Mouse (Mus musculus): ENCODE results near the gene Traf7.

Gene Traf7

DNA sequence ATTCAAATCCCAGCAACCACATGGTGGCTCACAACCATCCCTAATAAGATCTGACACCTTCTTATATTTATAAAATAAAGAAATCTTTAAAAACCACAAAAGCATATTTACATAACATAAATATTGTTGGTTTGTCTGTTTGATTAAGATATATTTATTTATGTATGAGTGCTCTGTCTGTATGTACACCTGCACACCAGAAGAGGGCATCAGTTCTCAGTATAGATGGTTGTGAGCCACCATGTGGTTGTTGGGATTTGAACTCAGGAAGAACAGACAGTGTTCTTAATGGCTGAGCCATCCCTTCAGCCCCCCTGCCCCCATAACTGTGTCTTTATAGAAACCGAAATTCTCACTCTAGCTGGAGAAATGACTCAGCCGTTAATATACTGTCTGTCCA is 17.5 kb upstream of the Traf7 start:
- no peak for DNase-seq (ENCODE audit: low spot score)

GRCm38 (mm10) chr17:24544613-24545012 is 16.9 kb upstream of the Traf7 start:
- DNase-seq (ENCODE audit: low spot score), result no peak

DNA sequence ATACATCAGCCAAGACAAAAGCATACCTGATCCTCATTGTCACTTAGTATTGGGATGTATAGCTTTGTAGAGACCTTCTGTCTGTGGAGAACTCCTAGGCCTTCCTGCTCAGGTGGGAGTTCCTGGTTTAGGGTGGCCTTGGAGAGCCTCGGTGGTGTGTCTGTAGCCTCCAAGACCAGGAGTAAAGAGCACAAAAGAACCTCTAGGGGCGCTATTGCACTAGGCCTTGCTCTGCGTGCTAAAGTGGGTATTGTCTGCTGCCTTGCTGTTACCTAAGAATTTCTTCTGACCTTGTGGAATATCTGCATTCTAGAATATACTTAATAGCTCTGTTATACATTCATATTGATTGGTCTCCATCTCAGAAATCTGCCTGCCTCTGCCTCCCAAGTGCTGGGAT is 12.6 kb upstream of the Traf7 start:
- DNase-seq (ENCODE audit: low spot score), result peak; percentile 84

DNA sequence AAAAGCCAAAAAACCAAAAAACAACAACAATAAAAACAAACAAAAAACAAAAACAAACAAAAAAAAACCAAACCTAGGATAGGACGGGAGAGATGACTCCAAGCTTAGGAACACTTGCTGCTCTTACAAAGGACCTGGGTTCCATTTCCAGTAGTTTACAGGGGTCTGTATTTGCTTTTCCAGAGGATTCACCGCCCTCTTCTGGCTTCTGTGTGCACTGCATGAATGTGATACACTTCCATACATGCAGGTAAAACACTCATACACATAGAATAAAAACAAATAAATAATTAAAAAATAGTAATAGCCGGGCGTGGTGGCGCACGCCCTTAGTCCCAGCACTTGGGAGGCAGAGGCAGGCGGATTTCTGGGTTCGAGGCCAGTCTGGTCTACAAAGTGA is 11.2 kb upstream of the Traf7 start:
- DNase-seq (ENCODE audit: low spot score), result peak; percentile 56

GRCm38 (mm10) chr17:24537536-24537935 is 9.8 kb upstream of the Traf7 start:
- DNase-seq (ENCODE audit: low spot score), result no peak

DNA sequence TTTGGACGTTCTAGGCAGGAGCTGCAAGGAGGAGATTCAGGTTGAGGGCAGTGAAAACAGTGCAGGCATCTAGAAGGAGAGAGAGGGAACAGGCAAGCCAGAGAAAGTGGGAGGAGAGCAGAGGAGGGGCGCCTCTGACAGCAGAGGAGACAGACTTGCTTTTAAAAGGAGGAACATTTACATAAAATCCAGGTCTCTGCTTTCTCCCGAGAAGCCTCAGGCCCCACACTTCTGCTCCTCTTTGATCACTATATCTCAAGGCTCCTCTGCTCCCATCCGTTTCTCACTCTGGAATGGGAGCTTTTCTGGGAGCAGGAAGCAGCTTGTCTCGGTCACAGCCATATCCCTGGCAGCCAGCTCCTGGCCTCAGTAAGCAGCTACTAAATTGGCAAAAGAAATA is 7.6 kb upstream of the Traf7 start:
- no peak for DNase-seq (ENCODE audit: low spot score)

DNA sequence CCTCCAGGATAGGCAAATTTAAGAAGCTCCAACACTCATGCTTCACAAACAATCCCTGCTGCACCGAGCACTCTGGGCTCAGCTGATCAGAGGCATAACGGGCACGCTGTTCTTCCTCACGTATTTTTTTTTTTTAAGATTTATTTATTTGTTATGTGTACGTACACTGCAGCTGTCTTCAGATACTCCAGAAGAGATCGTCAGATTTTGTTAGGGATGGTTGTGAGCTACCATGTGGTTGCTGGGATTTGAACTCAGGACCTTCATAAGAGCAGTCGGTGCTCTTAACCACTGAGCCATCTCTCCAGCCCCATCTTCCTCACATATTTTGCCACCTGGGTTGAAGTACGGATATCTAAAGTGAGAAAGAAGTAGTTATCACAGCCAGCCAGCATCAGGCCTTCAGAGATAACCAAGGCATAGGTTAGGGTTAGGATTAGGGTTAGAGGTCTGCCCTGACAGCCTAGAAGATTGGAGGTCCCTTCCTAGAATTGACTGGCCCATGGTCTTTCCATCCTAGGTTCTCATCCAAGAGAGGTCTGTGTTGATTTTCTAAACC is 6.5 kb upstream of the Traf7 start, which contains the start of gene Rab26:
TSS of gene Rab26 (minus strand) at position 51 of the 559 bp plus-strand sequence.
- DNase-seq (ENCODE audit: low spot score), result no peak

GRCm38 (mm10) chr17:24533099-24533992 is 5.6 kb upstream of the Traf7 start:
- peak; percentile 95 for DNase-seq (ENCODE audit: low spot score)

- DNase-seq (ENCODE audit: low spot score), result no peak
Observed at GRCm38 (mm10) chr17:24532045-24532444, 4.3 kb upstream of the Traf7 start.

DNA sequence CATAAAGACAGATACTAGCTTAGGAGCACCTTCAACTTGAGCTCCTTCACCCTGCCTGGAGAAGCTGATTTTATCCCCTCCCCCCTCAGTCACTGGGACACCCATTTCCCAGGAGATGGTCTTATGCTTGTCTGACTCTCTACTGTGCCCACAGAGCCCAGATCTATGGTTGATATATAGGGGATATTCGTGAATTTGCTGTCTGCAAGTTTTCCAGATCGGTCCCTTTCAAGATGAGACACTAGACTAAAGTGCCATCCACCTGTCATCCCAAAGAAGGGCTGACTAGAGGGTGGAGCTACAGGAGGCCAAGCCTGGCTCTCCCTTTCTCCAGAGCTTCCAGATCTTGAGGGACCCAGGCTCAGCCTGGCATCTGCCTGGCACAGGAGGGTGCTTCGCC is 3.3 kb upstream of the Traf7 start:
- DNase-seq (ENCODE audit: low spot score), result no peak

GRCm38 (mm10) chr17:24530361-24531050 is 2.8 kb upstream of the Traf7 start:
- peak; percentile 53 for DNase-seq (ENCODE audit: low spot score)

DNA sequence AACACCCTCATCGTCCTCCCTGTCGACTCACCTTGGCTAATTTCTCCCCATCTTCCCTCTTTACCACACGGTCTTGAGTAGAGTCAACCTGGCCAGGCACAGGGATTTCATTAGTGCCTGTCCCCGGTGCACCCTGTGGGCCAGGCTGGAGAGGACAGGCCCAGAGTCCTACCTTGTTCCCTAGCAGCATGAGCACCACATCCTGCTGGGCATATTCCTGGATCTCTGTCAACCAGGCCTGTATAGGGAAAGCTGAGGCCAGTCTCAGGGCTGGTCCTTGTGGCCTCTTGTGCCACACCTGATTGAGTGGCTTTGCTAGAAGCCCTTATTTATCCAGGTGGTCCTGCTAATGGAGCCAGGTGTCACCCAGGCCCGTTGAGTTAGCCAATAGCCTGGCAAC is 2.1 kb upstream of the Traf7 start:
- DNase-seq (ENCODE audit: low spot score), result no peak

DNA sequence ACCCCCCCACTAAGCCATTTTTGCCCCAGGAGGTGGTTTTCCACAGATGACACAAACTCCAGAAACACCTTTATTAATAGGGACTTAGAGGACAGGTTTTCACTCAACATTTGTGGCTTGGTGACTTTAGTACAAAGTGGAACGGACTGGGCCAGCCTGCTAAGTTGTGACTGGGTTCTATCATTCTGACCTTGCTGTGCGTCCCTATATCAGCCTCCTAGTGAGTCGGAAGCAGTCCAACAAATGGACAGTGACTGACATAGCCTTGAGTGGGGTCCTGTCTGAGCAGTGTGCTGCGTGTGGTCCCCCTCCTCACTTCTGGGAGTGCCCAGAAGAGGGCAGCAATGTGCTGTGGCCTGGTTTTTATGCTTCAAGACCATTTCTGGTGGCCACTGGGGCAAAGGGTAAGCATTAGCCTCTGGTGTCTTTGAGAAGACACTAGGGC is 1.3 kb upstream of the Traf7 start:
- DNase-seq (ENCODE audit: low spot score), result peak; percentile 89

GRCm38 (mm10) chr17:24528560-24528918 is 801 bp upstream of the Traf7 start:
- peak; percentile 12 for DNase-seq (ENCODE audit: low spot score)

- peak; percentile 12 for DNase-seq (ENCODE audit: low spot score)
Observed at GRCm38 (mm10) chr17:24527315-24527714, 423 bp downstream of the Traf7 start.

- DNase-seq (ENCODE audit: low spot score), result no peak
Observed at GRCm38 (mm10) chr17:24524734-24525133, 3.0 kb downstream of the Traf7 start.

DNA sequence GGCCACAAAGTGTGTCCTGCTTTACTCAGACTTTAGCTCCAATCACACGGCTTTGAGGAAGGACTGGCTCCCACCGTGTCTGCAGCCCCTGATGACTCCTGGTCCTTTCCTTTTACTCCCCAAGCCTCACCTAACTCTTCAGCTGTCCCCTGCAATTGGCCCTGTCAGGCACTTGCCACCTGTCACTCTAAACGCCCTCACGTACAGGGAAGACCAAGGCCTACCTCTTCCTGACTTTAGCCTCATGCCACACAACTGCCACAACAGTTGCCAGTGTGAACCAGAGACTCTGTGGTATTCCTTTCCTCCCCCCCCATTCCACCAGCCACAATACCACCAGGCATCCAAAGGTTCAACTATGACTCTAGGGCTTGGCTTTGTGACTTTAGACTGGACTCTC is 7.3 kb downstream of the Traf7 start:
- DNase-seq (ENCODE audit: low spot score), result no peak

DNA sequence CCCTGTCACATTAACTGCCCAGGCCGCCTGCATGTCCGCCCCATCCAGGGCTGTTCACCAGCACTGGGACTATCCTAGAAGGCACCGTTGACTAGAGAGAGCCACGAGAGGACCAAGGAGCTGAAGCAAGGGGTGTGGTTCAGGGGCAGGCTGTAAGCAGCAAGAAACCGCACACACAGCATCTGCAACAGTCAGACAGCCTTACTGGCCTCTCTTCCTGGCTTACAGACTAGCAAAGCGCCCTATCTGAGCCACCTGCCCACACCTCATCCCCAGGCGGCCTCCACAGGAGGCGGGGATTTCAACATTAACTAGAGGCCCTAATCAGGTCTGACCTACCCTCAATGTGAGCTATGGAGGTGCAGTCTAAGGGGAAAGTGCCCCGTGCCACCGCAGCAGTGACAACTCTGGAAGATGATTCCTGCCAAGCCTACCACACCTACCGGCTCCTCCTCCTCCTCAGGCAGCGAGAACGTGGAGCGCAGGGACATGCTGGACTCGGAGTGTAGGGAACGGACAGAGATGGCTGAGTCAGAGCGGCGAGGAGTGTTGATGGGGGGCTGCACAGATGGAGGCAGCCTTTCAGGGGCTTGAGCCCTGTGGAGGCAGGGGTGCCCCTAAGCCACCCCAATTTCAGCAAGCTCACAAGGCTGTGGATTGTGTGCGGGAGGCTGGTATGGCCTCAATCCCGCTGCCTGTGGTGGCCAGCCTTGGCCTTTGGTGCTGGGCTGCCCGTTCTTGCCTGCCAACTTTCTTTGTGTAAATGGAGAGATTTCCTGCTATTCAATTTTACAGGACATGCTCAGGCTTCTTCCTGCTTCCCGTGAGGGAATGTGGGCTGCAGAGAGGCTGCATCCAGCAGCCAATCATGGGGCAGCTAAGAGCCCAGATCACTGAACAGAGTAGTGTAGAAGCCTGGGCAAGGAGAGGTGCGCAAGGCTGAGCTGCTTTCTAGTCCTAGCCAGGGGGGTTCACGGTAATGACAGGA is 13.2 kb downstream of the Traf7 start:
- DNase-seq (ENCODE audit: low spot score), result no peak

- peak; percentile 53 for DNase-seq (ENCODE audit: low spot score)
Observed at GRCm38 (mm10) chr17:24513609-24514008, 14.1 kb downstream of the Traf7 start.

DNA sequence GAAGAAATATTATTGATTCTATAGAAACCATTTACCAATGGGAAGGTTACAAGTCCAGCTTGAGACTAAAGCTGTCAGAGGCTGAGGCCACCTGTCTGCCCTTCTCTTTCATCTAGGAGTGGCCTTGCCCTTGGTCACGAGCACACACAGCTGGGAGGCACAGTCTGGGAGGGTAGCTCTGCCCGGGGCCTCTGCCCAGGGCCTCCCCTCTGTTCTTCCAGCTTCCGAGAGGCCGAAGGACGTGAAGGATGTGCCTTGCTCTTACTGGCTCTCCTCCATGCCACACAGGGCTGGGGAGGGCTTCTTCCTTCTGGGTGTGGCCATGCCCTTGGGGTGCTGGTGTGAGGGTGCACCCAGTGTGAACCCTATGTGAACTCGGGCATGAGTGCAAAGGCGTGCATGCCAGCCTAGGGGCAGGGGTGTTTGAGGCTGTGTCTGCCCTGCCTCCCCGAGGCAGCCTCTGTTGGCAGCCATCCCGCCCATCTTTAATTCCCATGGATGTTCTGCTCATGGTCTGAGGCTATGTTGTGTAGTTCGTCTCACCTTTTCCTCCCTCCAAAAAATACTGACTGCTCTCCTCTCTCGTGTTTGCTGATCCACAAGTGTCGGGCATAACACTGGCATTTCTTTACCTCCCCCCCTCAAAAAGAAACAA is 19.8 kb downstream of the Traf7 start:
- DNase-seq (ENCODE audit: low spot score), result no peak

DNA sequence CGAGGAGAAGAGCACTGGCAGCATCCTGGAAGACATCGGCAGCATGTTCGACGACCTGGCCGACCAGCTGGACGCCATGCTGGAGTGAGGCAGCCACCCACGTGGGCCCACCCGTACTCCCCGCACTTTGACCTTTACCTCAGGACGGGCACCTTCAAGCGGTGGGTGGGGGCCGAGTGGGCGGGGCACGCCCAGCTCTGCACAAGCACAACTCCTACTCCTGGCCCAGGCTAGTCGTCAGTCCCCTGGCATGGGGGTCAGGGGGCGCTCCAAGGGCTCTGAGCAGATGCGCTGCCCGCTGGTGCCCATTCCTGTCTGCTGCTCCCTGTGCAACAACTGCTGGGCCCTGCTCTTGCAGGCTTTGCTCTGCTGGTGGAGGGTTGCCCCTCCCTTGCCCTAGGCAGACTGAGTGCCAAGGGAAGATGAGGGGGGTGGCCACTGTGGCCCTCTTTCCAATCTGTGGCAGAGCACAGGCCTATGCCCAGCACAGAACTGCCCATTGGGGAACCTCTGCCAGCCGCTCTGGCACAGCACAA is 20.5 kb downstream of the Traf7 start:
- DNase-seq (ENCODE audit: low spot score), result no peak
